Mouse (Mus musculus) heart, postnatal 10 days (tissue): ENCODE measurements around the gene Ddi2. TPM values are rescaled to one million over a fixed set of nuclear protein-coding genes. Genes with fewer than 3 reads are reported as not detected.
"Not testable (repeated sequence)": the region's sequence is repeated elsewhere in the genome, so short reads cannot be mapped to it uniquely, and the experiment has no call there.

Source experiments
- DNase-seq, 2 experiments: peaks; one replicate each; pipeline ENCODE4 v3.0.0; 2021
- intact Hi-C: fragments of 180-260 bp; cut with DNase I; formaldehyde crosslinking; loops from one replicate; pipeline ENCODE4 v1.15.1; 2025
- total RNA-seq, 2 experiments: library from RNA; stranded (reverse); gene quantifications; 2 replicates each; pipeline ENCODE4 v1.2.3; 2021

Gene Ddi2
- 10 to 100 TPM; 38.5 to 41.1 TPM for total RNA-seq

DNA sequence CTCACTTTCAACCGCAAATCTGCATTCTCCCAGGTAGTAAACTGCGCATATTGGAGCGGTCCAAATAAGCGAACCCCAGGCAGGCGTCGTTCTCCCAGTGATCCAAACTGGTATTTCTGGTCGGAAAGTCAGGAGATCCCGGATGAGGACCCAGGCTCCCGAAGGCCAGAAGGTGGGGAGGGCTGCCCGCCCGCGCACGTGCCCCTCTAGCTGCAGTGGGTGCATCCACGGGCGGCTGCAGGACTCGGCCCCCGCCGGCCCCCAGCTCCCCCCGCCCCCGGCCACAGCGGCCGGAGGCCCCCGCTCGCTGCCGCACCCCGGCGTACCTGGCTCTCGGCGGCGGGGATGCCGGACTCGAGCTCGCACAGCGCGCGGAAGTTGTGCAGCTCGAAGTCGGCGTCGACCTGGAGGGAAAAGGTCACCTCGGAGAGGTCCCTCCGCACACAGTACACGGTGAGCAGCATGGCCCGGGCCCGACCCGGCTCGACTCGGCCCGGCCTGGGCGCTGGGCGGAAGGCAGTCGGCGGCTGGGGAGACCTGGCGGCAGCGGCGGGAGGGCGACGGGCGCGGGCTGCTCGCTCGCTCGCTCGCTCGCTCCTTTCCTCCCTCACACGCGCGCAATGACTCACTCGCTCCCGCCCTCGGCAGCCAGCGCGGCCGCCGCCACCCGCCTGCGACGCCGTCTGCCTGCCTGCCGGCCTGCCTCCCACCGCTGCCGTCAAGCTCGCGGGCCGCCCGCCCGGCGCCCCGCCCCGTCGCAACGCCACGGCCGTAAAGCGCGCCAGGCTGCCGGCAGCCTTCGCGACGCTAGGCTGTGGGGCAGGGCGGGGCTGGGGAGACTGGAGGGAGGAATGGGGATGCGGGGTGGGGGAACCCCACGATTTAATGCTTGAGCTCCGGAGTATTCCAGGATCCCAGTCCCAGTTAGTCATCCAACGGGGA is at the start of gene Ddi2:
Gene Ddi2 (minus strand): TSS at position 689 of the 942 bp plus-strand sequence.
- intact Hi-C loops, result no loop called here
- peak; percentile 93 to 95 for DNase-seq

- DNase-seq, intact Hi-C loops: not testable (repeated sequence)
Observed at GRCm38 (mm10) chr4:141773019-141773418, 49.8 kb upstream of the Ddi2 start.

DNA sequence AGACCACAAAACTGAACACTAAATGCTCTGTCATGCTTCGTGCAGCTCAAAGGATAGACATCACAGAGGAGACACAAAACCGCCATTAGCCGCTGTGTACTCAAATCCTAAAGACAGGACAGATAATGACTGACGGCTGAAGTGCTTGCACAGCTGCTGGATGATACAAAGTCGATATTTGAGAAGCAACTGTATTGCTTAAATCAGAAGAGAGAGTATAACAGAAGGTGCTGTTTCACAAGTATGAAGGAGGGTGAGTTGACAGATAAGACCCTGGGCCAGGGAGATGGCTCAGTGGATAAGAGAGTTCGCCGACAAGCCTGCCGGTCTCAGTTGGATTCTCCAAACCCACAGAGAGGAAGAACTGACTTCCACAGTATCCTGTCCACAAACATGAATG is 48.6 kb upstream of the Ddi2 start:
- intact Hi-C loops, result no loop called here
- DNase-seq, result no peak

DNA sequence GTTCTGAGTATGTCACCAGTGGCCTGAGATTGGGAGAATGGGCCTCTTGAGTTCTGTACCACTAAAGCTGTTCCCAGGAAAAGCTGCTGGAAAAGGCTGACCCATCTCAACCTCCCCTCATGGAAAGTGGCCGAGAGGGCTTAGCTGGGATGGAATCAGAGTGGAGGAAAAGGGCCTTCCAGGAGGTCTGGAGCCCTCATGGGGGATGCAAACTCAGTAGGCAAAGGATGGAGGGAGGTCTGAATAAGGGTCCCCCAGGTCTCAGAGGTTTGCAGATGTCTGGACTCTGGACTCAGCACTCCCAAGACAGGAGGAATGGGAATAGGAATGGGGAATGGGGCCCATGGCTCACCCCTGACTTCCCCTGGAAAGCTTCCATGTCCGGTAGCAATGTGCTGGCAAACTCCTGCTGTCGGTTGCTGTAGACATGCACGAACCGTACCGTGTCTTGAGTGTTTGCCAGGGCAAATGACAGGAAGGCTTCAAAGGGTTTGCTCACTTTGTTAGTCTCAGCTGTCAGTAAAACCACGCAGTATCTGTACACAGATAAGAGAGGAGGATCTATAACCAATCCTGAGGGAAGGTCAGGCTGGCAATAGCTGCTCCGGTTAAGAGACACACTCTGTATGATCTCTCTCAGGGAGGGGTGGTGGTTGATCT is 46.4 kb upstream of the Ddi2 start:
- peak; percentile 34 to 40 for DNase-seq
- intact Hi-C loops, result no loop called here

DNA sequence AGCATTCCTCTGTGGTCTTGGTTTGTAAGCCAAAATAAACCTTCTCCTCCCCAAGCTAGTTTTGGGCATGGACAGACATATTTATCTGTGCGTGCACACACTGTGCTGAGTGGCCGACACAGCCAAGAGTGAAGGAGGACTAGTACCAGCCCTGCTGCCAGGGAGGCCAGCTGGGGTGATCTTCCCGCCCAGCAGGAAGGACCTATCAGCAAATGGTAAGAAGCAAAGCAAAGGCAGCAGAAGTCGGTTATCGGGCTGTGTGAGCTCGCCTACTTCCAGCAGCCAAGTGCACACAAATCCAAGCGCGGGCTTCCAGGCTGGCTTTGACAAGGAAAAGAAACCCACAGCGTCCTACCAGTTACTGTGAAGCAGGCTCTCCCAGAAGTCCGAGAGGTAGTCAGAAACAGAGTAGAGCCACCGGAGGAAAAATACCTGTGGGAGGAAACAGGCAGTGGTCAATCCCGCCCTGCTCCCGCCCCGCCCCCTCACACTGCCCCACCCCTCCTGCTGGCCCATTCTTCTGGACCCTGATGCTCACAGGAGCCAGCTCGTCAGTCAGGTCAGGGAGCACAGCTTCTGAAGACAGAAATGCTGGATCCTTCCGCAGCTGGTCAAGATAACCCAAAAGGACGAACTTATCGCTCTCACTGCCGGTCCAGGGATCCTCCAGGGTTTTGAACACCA is 44.3 kb upstream of the Ddi2 start:
- intact Hi-C loops, result loop anchor here (2.0 kb wide), 1 partner anchor 51 kb away; no protein-coding TSS in a partner anchor
- DNase-seq, result peak; percentile 82 to 83

- intact Hi-C loops, result loop anchor here (2.0 kb wide), 1 partner anchor 50 kb away; no protein-coding TSS in a partner anchor
- peak; percentile 74 to 78 for DNase-seq
Observed at GRCm38 (mm10) chr4:141766668-141767352, 43.6 kb upstream of the Ddi2 start.

DNA sequence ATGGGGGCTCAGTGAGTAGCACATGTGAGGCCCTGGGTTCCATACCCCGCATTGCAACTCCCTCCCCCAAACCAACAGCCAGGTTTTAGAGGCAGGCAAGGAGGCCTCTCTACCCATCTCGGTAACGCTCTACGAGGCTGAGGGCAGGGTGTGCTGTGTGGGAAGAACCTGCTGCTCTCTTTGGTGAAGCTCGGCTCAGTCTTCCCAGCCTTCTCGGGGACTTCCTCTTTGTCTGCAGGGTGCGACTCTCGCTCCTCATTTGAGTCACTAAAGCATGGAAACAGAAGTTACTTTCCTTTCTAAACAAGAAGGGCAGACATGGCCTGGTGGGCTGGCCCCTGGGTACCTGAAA is 43.1 kb upstream of the Ddi2 start:
- peak in 1 of 2 experiments; percentile 21 for DNase-seq
- intact Hi-C loops, result loop anchor here (2.0 kb wide), 1 partner anchor 49 kb away; no protein-coding TSS in a partner anchor

DNA sequence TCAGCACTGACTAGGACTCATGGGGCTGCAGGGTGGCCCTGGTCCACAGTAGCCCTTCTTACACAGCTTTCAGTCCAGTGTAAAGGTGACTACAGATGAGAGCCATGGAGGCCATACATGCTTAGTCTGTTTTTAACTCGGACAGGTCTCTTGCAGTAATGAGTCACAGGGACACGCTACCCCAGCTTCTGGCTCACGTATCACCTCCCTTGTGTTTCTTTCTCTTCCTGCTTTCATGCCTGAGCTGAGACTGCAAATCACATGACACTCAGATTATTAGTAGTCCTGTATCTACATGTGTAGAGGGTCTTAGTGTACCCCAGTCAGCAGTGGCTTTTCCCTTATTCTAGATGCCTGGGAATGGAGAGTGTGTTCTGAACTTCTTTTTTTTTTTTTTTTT is 41.8 kb upstream of the Ddi2 start:
- no peak for DNase-seq
- intact Hi-C loops, result no loop called here

DNA sequence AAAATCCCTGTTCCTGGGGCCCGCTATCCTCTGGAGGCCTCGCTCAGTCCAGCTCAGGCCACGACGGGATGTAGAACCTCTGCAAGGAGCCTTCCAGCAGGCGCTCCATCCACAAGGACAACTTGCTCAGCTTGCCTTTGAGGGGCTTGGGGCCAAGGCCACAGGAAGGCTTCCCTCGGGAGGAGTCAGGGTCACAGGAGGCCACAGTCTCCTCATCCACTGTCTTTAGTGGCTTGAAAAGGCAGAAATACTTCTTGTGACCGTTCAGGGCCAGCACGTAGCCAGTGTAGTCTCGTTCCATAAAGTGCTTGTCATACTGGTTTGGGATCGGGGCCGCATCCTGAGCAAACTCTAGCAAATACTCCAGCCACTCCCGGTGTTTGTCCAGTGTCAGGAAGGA is 40.3 kb upstream of the Ddi2 start:
- intact Hi-C loops, result no loop called here
- DNase-seq, result no peak

- DNase-seq, result no peak
- intact Hi-C loops, result no loop called here
Observed at GRCm38 (mm10) chr4:141762102-141762598, 38.9 kb upstream of the Ddi2 start.

- no peak for DNase-seq
- intact Hi-C loops, result no loop called here
Observed at GRCm38 (mm10) chr4:141760942-141761341, 37.7 kb upstream of the Ddi2 start.

DNA sequence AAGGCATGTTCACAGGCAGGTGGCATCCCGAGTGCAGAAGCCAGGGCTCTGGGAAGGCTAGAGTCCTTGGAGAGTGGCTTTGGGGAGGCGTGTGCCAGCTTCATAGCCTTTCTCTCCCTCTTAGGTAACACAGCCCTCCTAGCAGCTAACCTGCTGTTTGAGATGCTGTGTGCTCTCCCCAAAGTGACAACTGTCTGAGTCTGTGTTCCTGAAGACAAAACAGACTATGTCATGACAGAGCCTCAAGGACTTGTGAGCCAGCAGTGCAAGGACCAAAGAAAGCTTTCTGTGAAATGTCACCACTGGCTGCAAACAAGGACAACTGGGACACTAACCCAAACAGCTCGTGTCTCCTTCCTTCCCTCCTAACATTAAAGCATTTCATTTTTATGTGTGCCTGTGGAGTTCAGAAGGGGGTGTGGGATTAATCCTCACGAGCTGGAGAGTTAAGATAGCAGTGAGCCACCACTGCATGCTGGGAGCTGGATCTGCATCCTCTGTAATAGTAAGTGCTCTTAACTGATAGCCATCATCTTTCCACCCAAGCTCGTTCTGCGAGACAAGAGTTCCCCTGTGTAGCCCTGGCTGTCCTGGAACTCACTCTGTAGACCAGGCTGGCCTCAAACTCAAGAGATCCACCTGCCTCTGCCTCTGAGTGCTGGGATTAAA is 35.8 kb upstream of the Ddi2 start:
- intact Hi-C loops, result no loop called here
- DNase-seq, result no peak

DNA sequence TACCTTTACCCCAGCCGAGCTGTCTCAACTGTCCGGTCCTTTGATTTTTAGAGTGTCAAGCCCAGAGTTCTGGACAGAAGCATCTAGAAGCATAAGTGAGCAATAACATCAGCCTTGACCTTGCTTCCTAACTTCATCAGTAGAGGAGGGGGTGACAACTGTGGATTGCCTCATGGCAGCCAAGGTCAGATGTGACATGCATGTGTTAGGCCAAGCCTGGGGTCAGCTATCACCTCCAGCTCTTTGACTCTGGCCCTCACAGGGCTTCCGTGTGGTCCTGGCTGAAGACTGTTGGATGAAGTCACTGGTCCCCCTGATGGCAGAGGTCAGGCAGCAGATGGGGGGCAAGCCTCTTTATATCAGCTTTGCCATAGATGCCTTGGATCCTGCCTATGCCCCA is 33.9 kb upstream of the Ddi2 start:
- DNase-seq, result no peak
- intact Hi-C loops, result no loop called here

DNA sequence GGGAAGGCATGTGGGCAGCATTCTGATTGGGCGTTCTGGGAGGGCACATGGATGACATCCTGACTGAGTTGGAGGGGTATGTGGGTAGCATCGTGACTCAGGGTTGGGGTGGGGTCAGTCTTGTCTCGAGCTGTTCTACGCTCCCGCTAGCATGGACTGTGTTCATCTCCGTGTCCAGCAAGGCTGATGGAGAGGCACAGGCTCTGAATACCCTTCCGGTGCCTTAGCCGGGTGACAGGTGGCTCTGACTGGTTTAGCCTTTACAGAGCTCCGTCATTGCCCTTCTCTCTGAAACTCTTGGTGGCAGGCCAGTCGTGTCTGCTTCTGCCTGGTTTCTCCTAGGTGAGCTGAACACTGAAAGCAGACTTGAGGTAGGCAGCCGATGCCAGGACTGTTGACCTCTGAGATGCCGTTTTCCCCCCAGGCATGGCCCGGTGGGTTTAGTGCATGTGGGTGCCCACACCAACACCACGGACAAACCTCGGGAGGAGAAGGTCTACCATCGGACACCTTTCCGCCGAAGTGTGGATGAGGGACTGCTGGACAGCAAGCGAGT is 32.2 kb upstream of the Ddi2 start:
- intact Hi-C loops, result no loop called here

DNA sequence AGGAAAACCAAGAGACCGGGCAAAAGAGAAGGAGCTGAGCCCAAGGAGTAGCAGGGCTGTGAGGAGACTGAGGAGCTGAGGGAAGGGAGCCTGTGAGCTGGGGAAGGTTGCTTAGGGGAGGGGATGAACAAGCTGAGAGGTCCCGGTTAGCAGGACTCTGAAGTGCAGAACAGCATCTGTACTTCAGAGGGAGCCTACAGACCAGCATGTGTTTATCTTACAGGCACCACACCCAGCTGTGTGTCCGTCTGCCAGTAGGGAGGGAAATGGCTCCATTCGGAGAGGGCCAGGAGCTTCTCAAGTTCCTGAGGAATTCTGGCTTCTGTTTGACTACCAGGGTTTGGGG is 28.8 kb upstream of the Ddi2 start:
- peak; percentile 26 to 29 for DNase-seq
- intact Hi-C loops, result no loop called here

More for the DNA sequence above, 32.2 kb upstream of the Ddi2 start:
- DNase-seq, result no peak

DNA sequence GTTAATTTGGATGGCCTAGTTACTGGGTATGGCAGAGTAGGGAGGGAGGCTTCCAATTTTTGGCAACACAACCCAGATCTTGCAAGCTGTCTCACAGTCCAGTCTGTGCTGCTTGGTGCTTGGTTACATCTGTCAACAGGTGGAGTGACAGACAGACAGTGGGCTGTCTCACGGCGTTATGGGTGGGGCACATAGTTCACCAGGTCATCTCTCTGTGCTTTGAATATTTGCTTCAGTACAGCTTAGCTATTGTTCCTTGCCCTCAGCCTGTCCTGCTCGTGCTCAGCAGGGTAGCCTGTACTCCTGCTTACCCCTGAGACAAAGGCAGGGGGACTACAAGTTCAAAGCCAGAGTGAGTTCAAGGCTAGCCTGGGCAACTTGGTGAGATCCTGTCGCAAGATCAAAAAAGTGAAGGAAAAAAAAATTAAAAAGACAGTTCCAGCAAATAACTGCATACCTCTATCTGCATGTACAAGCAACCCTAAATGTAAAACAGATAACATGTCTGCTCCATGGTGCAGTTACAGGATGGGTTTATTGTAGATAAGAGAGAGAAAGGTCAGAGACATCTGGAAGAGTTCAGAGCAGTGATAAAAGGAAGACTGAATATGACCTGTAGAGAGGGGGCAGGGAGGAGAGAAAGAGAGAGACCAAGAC is 28.3 kb upstream of the Ddi2 start:
- DNase-seq, result no peak
- intact Hi-C loops, result no loop called here

- DNase-seq, result no peak
- intact Hi-C loops, result no loop called here
Observed at GRCm38 (mm10) chr4:141750826-141751225, 27.6 kb upstream of the Ddi2 start.

- intact Hi-C loops, result no loop called here
- peak; percentile 55 to 72 for DNase-seq
Observed at GRCm38 (mm10) chr4:141749557-141749956, 26.3 kb upstream of the Ddi2 start.
